Mouse (Mus musculus) small intestine, adult 2 months (tissue): ENCODE results near the gene Vmn2r67. TPM values are rescaled to one million over a fixed set of nuclear protein-coding genes. Genes with fewer than 3 reads are reported as not detected.
"Not testable (repeated sequence)": the region's sequence is repeated elsewhere in the genome, so short reads cannot be mapped to it uniquely, and the experiment has no call there.

Experiments used
- H3K27ac ChIP-seq: fragments of 200-500 bp; 2 replicates; pipeline ENCODE4 v1.5.1; 2012; ENCODE audit warnings: low read depth, low read length, control low read depth, inconsistent platforms; ENCODE audit not compliant: insufficient read depth
- H3K27me3 ChIP-seq: fragments of 200-500 bp; 2 replicates; pipeline ENCODE4 v1.6.1; 2012; ENCODE audit warnings: mild to moderate bottlenecking, moderate library complexity, low read length, inconsistent platforms; ENCODE audit not compliant: control insufficient read depth, insufficient read depth
- H3K36me3 ChIP-seq: fragments of 200-500 bp; 2 replicates; pipeline ENCODE4 v1.6.1; 2012; ENCODE audit warnings: mild to moderate bottlenecking, low read length, control low read depth, inconsistent platforms; ENCODE audit not compliant: control insufficient read depth, insufficient read depth
- H3K4me1 ChIP-seq: fragments of 200-500 bp; 2 replicates; pipeline ENCODE4 v1.6.1; 2012; ENCODE audit warnings: low read length, inconsistent platforms, mixed read lengths; ENCODE audit not compliant: control insufficient read depth, insufficient read depth, insufficient read length
- H3K4me3 ChIP-seq: fragments of 200-500 bp; 2 replicates; pipeline ENCODE4 v1.5.1; 2012; ENCODE audit warnings: low read depth, mild to moderate bottlenecking, control low read depth, inconsistent platforms, low read length, moderate library complexity
- CTCF ChIP-seq: fragments of 200-500 bp; IDR thresholded peaks from 2 replicates; pipeline ENCODE4 v1.5.1; 2012; ENCODE audit warnings: low read depth, mild to moderate bottlenecking, control low read depth, inconsistent platforms, low read length, moderate library complexity, mixed read lengths; ENCODE audit not compliant: insufficient replicate concordance, insufficient read length; ENCODE audit errors: extremely low read depth
- POLR2A ChIP-seq: fragments of 200-500 bp; IDR thresholded peaks from 2 replicates; pipeline ENCODE4 v1.6.1; 2012; ENCODE audit warnings: low read depth, mild to moderate bottlenecking, control low read depth, inconsistent platforms, low read length, moderate library complexity
- WGBS: fragments of 180-500 bp; shearing (Covaris S2); methylation state at CpG from one replicate; pipeline ENCODE4 v1.1.7; 2018; 5-methylcytosine and 5-hydroxymethylcytosine counted together
- polyA plus RNA-seq: library from polyadenylated mRNA; depleted of rRNA; stranded (reverse); fragments of >200 nt; gene quantifications from 2 replicates; pipeline ENCODE4 v1.2.3, GENCODE M21; 2012; rRNA removed

The Vmn2r67 gene
- not detected in 2 replicates for polyA plus RNA-seq

DNA sequence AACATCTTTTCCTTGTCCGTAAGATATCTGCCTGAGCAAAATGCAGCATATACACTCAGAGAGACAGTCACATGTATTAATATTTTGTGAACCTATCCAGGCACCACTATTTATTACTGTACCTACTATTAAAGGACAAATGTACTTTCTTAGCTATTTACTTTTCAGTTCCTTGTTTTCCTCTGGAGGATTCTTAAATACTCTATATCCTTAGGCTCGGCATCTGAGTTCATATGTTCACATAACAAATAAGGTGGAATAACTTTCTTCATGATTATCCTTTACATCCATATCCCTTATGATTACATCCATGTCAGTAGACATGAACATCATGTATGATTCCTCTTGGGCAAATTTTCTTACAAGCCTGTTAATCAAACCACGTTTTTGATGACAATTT is at the start of gene Vmn2r67:
Gene Vmn2r67 (minus strand): TSS at position 101 of the 400 bp plus-strand sequence.
- no peaks in the 10 kb centered on the region for H3K4me1 ChIP-seq

GRCm38 (mm10) chr7:85104531-85104930 is 51.3 kb downstream of the Vmn2r67 start:
- 24% methylated on average over 2 of the region's 2 CpGs for WGBS
- not testable (repeated sequence) for H3K27me3 ChIP-seq, H3K4me3 ChIP-seq, H3K4me1 ChIP-seq, H3K27ac ChIP-seq, H3K36me3 ChIP-seq

More for the DNA sequence above, at the start of gene Vmn2r67:
- H3K27me3 ChIP-seq: no peaks in the 10 kb centered on the region
- H3K36me3 ChIP-seq: no peaks in the 10 kb centered on the region
- 75% methylated on average over 3 of the region's 3 CpGs for WGBS
- TF ChIP-seq POLR2A (no peak), CTCF (no peak)
- H3K4me3 ChIP-seq: no peak within 1 kb of the TSS
- no peak within 1 kb of the TSS for H3K27ac ChIP-seq

Other genes with a start within 250 kb of the Vmn2r67 start
- not detected in 2 replicates for gene Vmn2r65, start 191.9 kb downstream of the Vmn2r67 start, polyA plus RNA-seq
- not detected in 2 replicates for gene Vmn2r66, start 143.7 kb downstream of the Vmn2r67 start, polyA plus RNA-seq
- not detected in 2 replicates for gene Vmn2r68, start 81.8 kb upstream of the Vmn2r67 start, polyA plus RNA-seq